Comparison of ENCODE assay signal across 23 mouse cellular contexts in genomic region chr14:32081026-32081425, GRCm38 (mm10). TPM values are rescaled to one million over a fixed set of nuclear protein-coding genes. Genes with fewer than 3 reads are reported as not detected.
"Had no signal": no experiment of that assay in that cellular context is flagged by ENCODE, and none has a peak within 500 bp of the region (broad histone marks: within the 10 kb centered on the region; RNA-seq: fewer than 3 reads in every experiment).

No protein-coding gene starts in this region.

- DNase-seq: kidney, adult 18-20 months; kidney, adult 9 months; kidney, postnatal 25 days; layer of hippocampus, adult 9-11 months; liver, embryonic 13.5 days; lung, adult 2 months; lung, postnatal 14 days; lung, postnatal 4 days; retina, postnatal 1 day; spleen, adult 18-20 months; thymus, postnatal 25 days had no signal

- ATAC-seq: intestine, embryonic 16.5 days; midbrain, embryonic 15.5 days had no signal

- H3K27ac ChIP-seq: kidney, postnatal 0 days; layer of hippocampus, adult 2 months; liver, embryonic 13.5 days; midbrain, embryonic 12.5 days; midbrain, embryonic 15.5 days; neural tube, embryonic 13.5 days; stomach, embryonic 15.5 days had no signal

- H3K4me3 ChIP-seq: layer of hippocampus, adult 2 months; liver, embryonic 13.5 days; midbrain, embryonic 12.5 days; midbrain, embryonic 15.5 days; myocyte; neural tube, embryonic 13.5 days; stomach, embryonic 15.5 days had no signal

RNA-seq across cellular contexts. Expression of gene Galnt15, which starts 52.2 kb away (rescaled TPM):
- total RNA-seq: megakaryocyte progenitor cell, adult 5-6 weeks; megakaryocyte-erythroid progenitor cell, adult 5-6 weeks; monocyte, adult 5-6 weeks; neutrophil, adult 5-6 weeks had no signal
